Mouse (Mus musculus): ENCODE measurements around the gene Cnn3. TPM values are rescaled to one million over a fixed set of nuclear protein-coding genes. Genes with fewer than 3 reads are reported as not detected.

Gene Cnn3
- polyA plus RNA-seq, 1 experiment = 589 TPM

- Histone ChIP-seq H3K4me3 (peak overlapping the region; percentile 80), H3ac (ENCODE audit: control insufficient read depth, insufficient read length) (no peak overlapping the region), H3K4me2 (ENCODE audit: low read depth) (peak overlapping the region; percentile 86), H3K27me3 (ENCODE audit: control insufficient read depth, insufficient read depth, insufficient read length) (no peaks in the 10 kb centered on the region), H3K79me2 (ENCODE audit: control insufficient read depth, insufficient read depth) (peaks cover 80% of the 10 kb centered on the region), H3K36me3 (ENCODE audit: control insufficient read depth, insufficient read depth) (peaks cover 18% of the 10 kb centered on the region)
- TF ChIP-seq POLR2A (IDR thresholded peaks at IDR 0.05; ENCODE audit: insufficient read length, low read depth) (no peak), TCF12 (IDR thresholded peaks at IDR 0.05; ENCODE audit: insufficient read depth, poor library complexity, severe bottlenecking) (no peak), SRF (IDR thresholded peaks at IDR 0.05; ENCODE audit: control insufficient read depth, insufficient read length, low read depth) (no peak), POLR2AphosphoS2 (IDR thresholded peaks at IDR 0.05; ENCODE audit: insufficient read length, low read depth) (peak; percentile 24)
These were observed 3.2 kb downstream of the Cnn3 start for GRCm38 (mm10) chr3:121429469-121429868.

GRCm38 (mm10) chr3:121430289-121430936, 4.1 kb downstream of the Cnn3 start:
- Histone ChIP-seq H3K27me3 (ENCODE audit: control insufficient read depth, insufficient read depth, insufficient read length) (no peaks in the 10 kb centered on the region), H3ac (ENCODE audit: control insufficient read depth, insufficient read length) (no peak overlapping the region), H3K4me2 (ENCODE audit: low read depth) (peak overlapping the region; percentile 86), H3K4me3 (peak overlapping the region; percentile 80), H3K79me2 (ENCODE audit: control insufficient read depth, insufficient read depth) (peaks cover 88% of the 10 kb centered on the region), H3K36me3 (ENCODE audit: control insufficient read depth, insufficient read depth) (peaks cover 18% of the 10 kb centered on the region)
- TF ChIP-seq POLR2AphosphoS2 (IDR thresholded peaks at IDR 0.05; ENCODE audit: insufficient read length, low read depth) = peak; percentile 71
- no peak for TF ChIP-seq SRF (IDR thresholded peaks at IDR 0.05; ENCODE audit: control insufficient read depth, insufficient read length, low read depth)

GRCm38 (mm10) chr3:121433359-121433758, 7.1 kb downstream of the Cnn3 start:
- Histone ChIP-seq H3K36me3 (ENCODE audit: control insufficient read depth, insufficient read depth) (peaks cover 23% of the 10 kb centered on the region), H3K4me3 (no peak overlapping the region), H3K4me2 (ENCODE audit: low read depth) (peak overlapping the region; percentile 37), H3K27me3 (ENCODE audit: control insufficient read depth, insufficient read depth, insufficient read length) (no peaks in the 10 kb centered on the region), H3ac (ENCODE audit: control insufficient read depth, insufficient read length) (no peak overlapping the region), H3K79me2 (ENCODE audit: control insufficient read depth, insufficient read depth) (peaks cover 99% of the 10 kb centered on the region)
- TF ChIP-seq MAX (IDR thresholded peaks at IDR 0.05; ENCODE audit: low read depth) (no peak), SRF (IDR thresholded peaks at IDR 0.05; ENCODE audit: control insufficient read depth, insufficient read length, low read depth) (no peak), POLR2AphosphoS2 (IDR thresholded peaks at IDR 0.05; ENCODE audit: insufficient read length, low read depth) (no peak), TCF12 (IDR thresholded peaks at IDR 0.05; ENCODE audit: insufficient read depth, poor library complexity, severe bottlenecking) (no peak), MYOD1 (IDR thresholded peaks at IDR 0.05; ENCODE audit: control insufficient read depth in 1 of 3, insufficient read length in 2 of 3, low read depth in 2 of 3) (no peak), POLR2A (IDR thresholded peaks at IDR 0.05; ENCODE audit: insufficient read length, low read depth) (no peak), USF1 (IDR thresholded peaks at IDR 0.05; ENCODE audit: low read depth) (no peak), CEBPB (IDR thresholded peaks at IDR 0.05; ENCODE audit: insufficient read depth, poor library complexity, severe bottlenecking) (no peak), TCF3 (IDR thresholded peaks at IDR 0.05; ENCODE audit: insufficient read length, low read depth) (no peak), MYOG (IDR thresholded peaks at IDR 0.05; ENCODE audit: control insufficient read depth in 1 of 3, insufficient read depth in 1 of 3, insufficient read length in 2 of 3, low read depth in 2 of 3) (no peak), E2F4 (IDR thresholded peaks at IDR 0.05; ENCODE audit: insufficient read depth) (no peak), REST (IDR thresholded peaks at IDR 0.05; ENCODE audit: insufficient read depth, insufficient read length) (no peak)

- no peak overlapping the region for H3ac ChIP-seq (ENCODE audit: control insufficient read depth, insufficient read length)
- H3K27me3 ChIP-seq (ENCODE audit: control insufficient read depth, insufficient read depth, insufficient read length) = no peaks in the 10 kb centered on the region
- peaks cover 99% of the 10 kb centered on the region for H3K79me2 ChIP-seq (ENCODE audit: control insufficient read depth, insufficient read depth)
- TF ChIP-seq MAX (IDR thresholded peaks at IDR 0.05; ENCODE audit: low read depth) (no peak), MYOD1 (IDR thresholded peaks at IDR 0.05; ENCODE audit: control insufficient read depth in 1 of 3, insufficient read length in 2 of 3, low read depth in 2 of 3) (no peak), MYOG (IDR thresholded peaks at IDR 0.05; ENCODE audit: control insufficient read depth in 1 of 3, insufficient read depth in 1 of 3, insufficient read length in 2 of 3, low read depth in 2 of 3) (no peak), SRF (IDR thresholded peaks at IDR 0.05; ENCODE audit: control insufficient read depth, insufficient read length, low read depth) (no peak), USF1 (IDR thresholded peaks at IDR 0.05; ENCODE audit: low read depth) (no peak), TCF12 (IDR thresholded peaks at IDR 0.05; ENCODE audit: insufficient read depth, poor library complexity, severe bottlenecking) (no peak), POLR2AphosphoS2 (IDR thresholded peaks at IDR 0.05; ENCODE audit: insufficient read length, low read depth) (no peak), E2F4 (IDR thresholded peaks at IDR 0.05; ENCODE audit: insufficient read depth) (no peak)
- H3K4me2 ChIP-seq (ENCODE audit: low read depth) = peak overlapping the region; percentile 37
- no peak overlapping the region for H3K4me3 ChIP-seq
- peaks cover 23% of the 10 kb centered on the region for H3K36me3 ChIP-seq (ENCODE audit: control insufficient read depth, insufficient read depth)
These were observed 7.8 kb downstream of the Cnn3 start for GRCm38 (mm10) chr3:121433968-121434533.

- Histone ChIP-seq H3K27me3 (ENCODE audit: control insufficient read depth, insufficient read depth, insufficient read length) (no peaks in the 10 kb centered on the region), H3K79me2 (ENCODE audit: control insufficient read depth, insufficient read depth) (peaks cover 99% of the 10 kb centered on the region), H3ac (ENCODE audit: control insufficient read depth, insufficient read length) (no peak overlapping the region), H3K36me3 (ENCODE audit: control insufficient read depth, insufficient read depth) (peaks cover 17% of the 10 kb centered on the region), H3K4me3 (no peak overlapping the region), H3K4me2 (ENCODE audit: low read depth) (peak overlapping the region; percentile 38)
- TF ChIP-seq POLR2AphosphoS2 (IDR thresholded peaks at IDR 0.05; ENCODE audit: insufficient read length, low read depth) (peak; percentile 70), MAX (IDR thresholded peaks at IDR 0.05; ENCODE audit: low read depth) (no peak)
These were observed 9.0 kb downstream of the Cnn3 start for GRCm38 (mm10) chr3:121435296-121435695.

All from myocyte (in vitro differentiated cells).